Mouse (Mus musculus): ENCODE measurements around the gene Hsd3b4. TPM values are rescaled to one million over a fixed set of nuclear protein-coding genes. Genes with fewer than 3 reads are reported as not detected.

The Hsd3b4 gene
- not detected for polyA plus RNA-seq (2017; shearing (Covaris generic))

GRCm38 (mm10) chr3:98510414-98510813, at the start of gene Hsd3b4:
TSS of gene Hsd3b4 (minus strand) at chr3:98510514.

DNA sequence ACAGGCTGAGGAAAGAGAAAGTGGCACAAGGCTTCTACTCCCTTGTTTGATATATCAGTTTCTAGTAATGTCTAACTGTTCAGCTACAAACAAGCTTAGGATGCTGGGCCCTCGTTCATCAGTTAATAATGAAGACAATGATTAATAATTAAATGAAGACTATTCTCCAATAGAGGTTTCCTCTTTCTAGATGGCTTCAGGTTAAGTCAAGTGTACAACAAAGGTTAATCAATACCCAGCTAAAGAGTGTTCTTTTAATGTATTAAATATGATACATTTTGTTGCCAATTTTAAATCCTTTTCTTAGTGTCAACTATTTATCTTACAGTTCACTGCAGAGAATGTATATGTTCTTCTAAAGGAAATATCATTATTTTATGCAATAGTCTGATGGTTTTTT, 53.3 kb downstream of the Hsd3b4 start, which contains the start of gene Gm4450:
Gene Gm4450 (minus strand): TSS at position 101 of the 400 bp plus-strand sequence.

Other genes with a start within 250 kb of the Hsd3b4 start
- not detected for gene Hmgcs2, start 230.1 kb downstream of the Hsd3b4 start, polyA plus RNA-seq (2017; shearing (Covaris generic))
- 167 TPM for gene Phgdh, start 170.5 kb downstream of the Hsd3b4 start, polyA plus RNA-seq (2017; shearing (Covaris generic))
- gene Zfp697, start 128.1 kb downstream of the Hsd3b4 start, polyA plus RNA-seq (2017; shearing (Covaris generic)) = not detected
- not detected for gene Gm4450, start 53.4 kb downstream of the Hsd3b4 start, polyA plus RNA-seq (2017; shearing (Covaris generic))
- not detected for gene Gm10681, start 78.3 kb upstream of the Hsd3b4 start, polyA plus RNA-seq (2017; shearing (Covaris generic))
- gene Hsd3b5, start 119.7 kb upstream of the Hsd3b4 start, polyA plus RNA-seq (2017; shearing (Covaris generic)) = not detected
- not detected for gene Hsd3b2, start 214.0 kb upstream of the Hsd3b4 start, polyA plus RNA-seq (2017; shearing (Covaris generic))

All from inflammation-experienced regulatory T-cells, adult 16 weeks (primary cell).